Mouse (Mus musculus) T-helper 2 cell (primary cell): ENCODE results near the gene Tbx21.

Source experiments
- in situ Hi-C: fragments of 300-600 bp; cut with MboI, MseI; formaldehyde crosslinking; loops from one replicate; pipeline ENCODE4 v1.15.1; 2025; ENCODE audit warnings: high pct_unique_total_duplicates

Tbx21 gene

GRCm38 (mm10) chr11:97084821-97085505, 30.2 kb downstream of the Tbx21 start:
- in situ Hi-C loops: no loop called here

- in situ Hi-C loops: no loop called here
Observed at GRCm38 (mm10) chr11:97083401-97084140, 31.6 kb downstream of the Tbx21 start.

- in situ Hi-C loops: no loop called here
Observed at GRCm38 (mm10) chr11:97082977-97083376, 32.2 kb downstream of the Tbx21 start.

- in situ Hi-C loops: no loop called here
Observed at GRCm38 (mm10) chr11:97080291-97080690, 34.8 kb downstream of the Tbx21 start.

- in situ Hi-C loops: no loop called here
Observed at GRCm38 (mm10) chr11:97078751-97079150, 36.4 kb downstream of the Tbx21 start.

GRCm38 (mm10) chr11:97074235-97074634, 40.9 kb downstream of the Tbx21 start:
- in situ Hi-C loops: no loop called here

GRCm38 (mm10) chr11:97072533-97072932, 42.6 kb downstream of the Tbx21 start:
- in situ Hi-C loops: no loop called here

- in situ Hi-C loops: no loop called here
Observed at GRCm38 (mm10) chr11:97071129-97071528, 44.0 kb downstream of the Tbx21 start.

GRCm38 (mm10) chr11:97069770-97070169, 45.4 kb downstream of the Tbx21 start:
- in situ Hi-C loops: no loop called here

GRCm38 (mm10) chr11:97069333-97069732, 45.8 kb downstream of the Tbx21 start:
- in situ Hi-C loops: no loop called here

GRCm38 (mm10) chr11:97066656-97067360, 48.3 kb downstream of the Tbx21 start:
- in situ Hi-C loops: no loop called here

- in situ Hi-C loops: no loop called here
Observed at GRCm38 (mm10) chr11:97065538-97066295, 49.4 kb downstream of the Tbx21 start.

- in situ Hi-C loops: no loop called here
Observed at GRCm38 (mm10) chr11:97063921-97064295, 51.2 kb downstream of the Tbx21 start.

- in situ Hi-C loops: no loop called here
Observed at GRCm38 (mm10) chr11:97063274-97063920, 51.7 kb downstream of the Tbx21 start.

GRCm38 (mm10) chr11:97052219-97052646, 62.9 kb downstream of the Tbx21 start:
- in situ Hi-C loops: no loop called here

GRCm38 (mm10) chr11:97050944-97051586, 64.1 kb downstream of the Tbx21 start:
- in situ Hi-C loops: no loop called here

- in situ Hi-C loops: no loop called here
Observed at GRCm38 (mm10) chr11:97050216-97050943, 64.8 kb downstream of the Tbx21 start, which contains the start of gene Osbpl7. Gene Osbpl7 (plus strand): TSS chr11:97050628.

GRCm38 (mm10) chr11:97049492-97050085, 65.5 kb downstream of the Tbx21 start:
- in situ Hi-C loops: no loop called here

- in situ Hi-C loops: no loop called here
Observed at GRCm38 (mm10) chr11:97048090-97048650, 67.0 kb downstream of the Tbx21 start.
